Mouse (Mus musculus) adrenal gland, postnatal 25 days (tissue): Measurements from ENCODE around the gene Prnp. TPM values are rescaled to one million over a fixed set of nuclear protein-coding genes. Genes with fewer than 3 reads are reported as not detected.

Experiments
- DNase-seq: peaks from one replicate; pipeline ENCODE4 v3.0.0; 2021; ENCODE audit warnings: mixed read lengths
- total RNA-seq: library from RNA; stranded (reverse); gene quantifications from 2 replicates; pipeline ENCODE4 v1.2.3, GENCODE M21; 2021

The Prnp gene
- total RNA-seq, 1 experiment from 2014 or later, result 72.9 TPM

GRCm38 (mm10) chr2:131949767-131950597 is 40.3 kb downstream of the Prnp start:
- peak; percentile 52 for DNase-seq

GRCm38 (mm10) chr2:131950598-131951095 is 40.9 kb downstream of the Prnp start, which contains the start of gene Prnd:
Gene Prnd, plus strand, starts transcription at chr2:131950861.
- DNase-seq, result no peak

GRCm38 (mm10) chr2:131952456-131952855 is 42.7 kb downstream of the Prnp start:
- DNase-seq, result peak; percentile 33

- peak; percentile 34 for DNase-seq
These were observed 43.3 kb downstream of the Prnp start for GRCm38 (mm10) chr2:131952961-131953538.

- no peak for DNase-seq
These were observed 44.0 kb downstream of the Prnp start for GRCm38 (mm10) chr2:131953711-131954110.

- DNase-seq, result peak; percentile 40
These were observed 45.1 kb downstream of the Prnp start for GRCm38 (mm10) chr2:131954835-131955234.

- DNase-seq, result peak; percentile 39
These were observed 45.5 kb downstream of the Prnp start for GRCm38 (mm10) chr2:131955264-131955663.

GRCm38 (mm10) chr2:131956336-131957256 is 46.9 kb downstream of the Prnp start:
- DNase-seq, result no peak

- DNase-seq, result no peak
These were observed 48.0 kb downstream of the Prnp start for GRCm38 (mm10) chr2:131957731-131958222.

GRCm38 (mm10) chr2:131961671-131962070 is 51.9 kb downstream of the Prnp start:
- DNase-seq, result no peak

- no peak for DNase-seq
These were observed 60.9 kb downstream of the Prnp start for GRCm38 (mm10) chr2:131970597-131970996.

GRCm38 (mm10) chr2:131971098-131971497 is 61.4 kb downstream of the Prnp start:
- no peak for DNase-seq

GRCm38 (mm10) chr2:131976663-131977062 is 66.9 kb downstream of the Prnp start:
- no peak for DNase-seq

- no peak for DNase-seq
These were observed 71.1 kb downstream of the Prnp start for GRCm38 (mm10) chr2:131980866-131981265.

GRCm38 (mm10) chr2:131982546-131983196 is 72.9 kb downstream of the Prnp start:
- DNase-seq, result peak; percentile 48

GRCm38 (mm10) chr2:131987950-131988349 is 78.2 kb downstream of the Prnp start:
- no peak for DNase-seq

Other genes with a start within 250 kb of the Prnp start
- gene Erv3, start 50.2 kb upstream of the Prnp start, total RNA-seq, result not detected in 2 replicates
- 0.24 TPM in 1 of 2 replicates, not detected in the other for gene Prn, start within 50 bp of the Prnp start, total RNA-seq
- not detected in 2 replicates for gene Prnd, start 40.9 kb downstream of the Prnp start, total RNA-seq
- gene Rassf2, start 120.3 kb downstream of the Prnp start, total RNA-seq, result 4.8 and 5.6 TPM in 2 replicates
- gene Slc23a2, start 235.2 kb downstream of the Prnp start, total RNA-seq, result 61.4 and 68.0 TPM in 2 replicates